Mouse (Mus musculus): ENCODE results near the gene Dnajb4.
"Not testable (repeated sequence)": the region's sequence is repeated elsewhere in the genome, so short reads cannot be mapped to it uniquely, and the experiment has no call there.

Dnajb4 gene

GRCm38 (mm10) chr3:152207156-152207555, 2.9 kb downstream of the Dnajb4 start:
- DNase-seq = no peak

- no peak for DNase-seq
These were observed 5.5 kb downstream of the Dnajb4 start for GRCm38 (mm10) chr3:152204577-152204976.

- DNase-seq = no peak
These were observed 6.1 kb downstream of the Dnajb4 start for GRCm38 (mm10) chr3:152203996-152204395.

- DNase-seq = no peak
These were observed 6.7 kb downstream of the Dnajb4 start for GRCm38 (mm10) chr3:152203411-152203810.

- DNase-seq = no peak
These were observed 7.2 kb downstream of the Dnajb4 start for GRCm38 (mm10) chr3:152202942-152203341.

GRCm38 (mm10) chr3:152201651-152202050, 8.5 kb downstream of the Dnajb4 start:
- no peak for DNase-seq

GRCm38 (mm10) chr3:152201181-152201580, 8.9 kb downstream of the Dnajb4 start:
- no peak for DNase-seq

GRCm38 (mm10) chr3:152199125-152199524, 11.0 kb downstream of the Dnajb4 start:
- no peak for DNase-seq

- DNase-seq = not testable (repeated sequence)
These were observed 12.9 kb downstream of the Dnajb4 start for GRCm38 (mm10) chr3:152197246-152197645.

GRCm38 (mm10) chr3:152193635-152194097, 16.4 kb downstream of the Dnajb4 start:
- peak; percentile 92 for DNase-seq

GRCm38 (mm10) chr3:152193177-152193576, 16.9 kb downstream of the Dnajb4 start:
- no peak for DNase-seq

GRCm38 (mm10) chr3:152192238-152192931, 17.7 kb downstream of the Dnajb4 start:
- no peak for DNase-seq

GRCm38 (mm10) chr3:152191791-152192237, 18.3 kb downstream of the Dnajb4 start:
- no peak for DNase-seq

GRCm38 (mm10) chr3:152190679-152191477, 19.2 kb downstream of the Dnajb4 start:
- no peak for DNase-seq

- no peak for DNase-seq
These were observed 20.8 kb downstream of the Dnajb4 start for GRCm38 (mm10) chr3:152189306-152189705.

GRCm38 (mm10) chr3:152186106-152186505, 24.0 kb downstream of the Dnajb4 start:
- DNase-seq = no peak

- DNase-seq = no peak
These were observed 26.6 kb downstream of the Dnajb4 start for GRCm38 (mm10) chr3:152183522-152183921.

- DNase-seq = no peak
These were observed 29.5 kb downstream of the Dnajb4 start for GRCm38 (mm10) chr3:152180624-152181023.

- no peak for DNase-seq
These were observed 30.8 kb downstream of the Dnajb4 start for GRCm38 (mm10) chr3:152179285-152179684.

GRCm38 (mm10) chr3:152178816-152179215, 31.3 kb downstream of the Dnajb4 start:
- no peak for DNase-seq

GRCm38 (mm10) chr3:152172322-152172935, 37.7 kb downstream of the Dnajb4 start:
- no peak for DNase-seq

GRCm38 (mm10) chr3:152171862-152172261, 38.2 kb downstream of the Dnajb4 start:
- DNase-seq = no peak

- no peak for DNase-seq
These were observed 38.9 kb downstream of the Dnajb4 start for GRCm38 (mm10) chr3:152171236-152171635.

GRCm38 (mm10) chr3:152170407-152170806, 39.7 kb downstream of the Dnajb4 start:
- DNase-seq = no peak

All from layer of hippocampus, adult 9-11 months (tissue).